In the genomic region with DNA sequence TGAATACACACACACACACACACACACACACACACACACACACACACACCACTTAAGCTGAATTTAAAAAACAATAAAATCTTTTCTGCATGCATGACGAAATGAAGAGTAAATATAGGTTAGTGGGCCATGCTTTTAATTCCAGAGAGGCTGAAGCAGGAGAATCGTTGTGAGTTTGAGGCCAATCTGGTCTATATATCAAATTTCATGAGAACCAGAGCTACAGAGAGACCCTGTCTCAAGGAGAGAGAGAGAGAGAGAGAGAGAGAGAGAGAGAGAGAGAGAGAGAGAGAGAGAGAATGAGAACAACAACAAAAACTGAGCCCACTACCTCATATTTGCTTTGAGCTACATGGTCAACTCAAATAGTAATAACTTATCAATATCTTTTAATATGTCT, we compare ENCODE assay signal across 8 mouse cellular contexts. TPM values are rescaled to one million over a fixed set of nuclear protein-coding genes. Genes with fewer than 3 reads are reported as not detected.
DNase-seq lines count a peak whose midpoint lies in the region; ATAC-seq and TF ChIP-seq lines count a peak whose summit lies in the region.

Gene Phf21a (plus strand): TSS at position 301 of the 400 bp plus-strand sequence.

- no peak for TF ChIP-seq CTCF in small intestine, adult 2 months (IDR thresholded peaks at IDR 0.05; ENCODE audit: extremely low read depth, insufficient read length, insufficient replicate concordance, low read depth, low read length)

- H3K9me3 ChIP-seq in lung, embryonic 15.5 days = no peaks in the 10 kb centered on the region
- 0 out of 2 replicates have a peak, but pooled peaks cover 2% of the 10 kb centered on the region for H3K9me3 ChIP-seq in embryonic facial prominence, embryonic 10.5 days
- H3K9me3 ChIP-seq in heart, embryonic 13.5 days = no peaks in the 10 kb centered on the region

- no peak within 1 kb of the TSS for H3K9ac ChIP-seq in lung, embryonic 15.5 days
- no peak within 1 kb of the TSS for H3K9ac ChIP-seq in heart, embryonic 13.5 days

- H3K27me3 ChIP-seq in lung, embryonic 15.5 days = no peaks in the 10 kb centered on the region
- no peaks in the 10 kb centered on the region for H3K27me3 ChIP-seq in embryonic facial prominence, embryonic 10.5 days (replicated peaks; ENCODE audit: low read depth, poor library complexity, severe bottlenecking)
- H3K27me3 ChIP-seq in heart, embryonic 13.5 days (replicated peaks) = no peaks in the 10 kb centered on the region
- H3K27me3 ChIP-seq in small intestine, adult 2 months (ENCODE audit: control insufficient read depth, insufficient read depth, low read length) = no peaks in the 10 kb centered on the region; the same call in 1 of the 2 replicates

- H3K4me3 ChIP-seq in lung, embryonic 15.5 days = no peak within 1 kb of the TSS
- H3K4me3 ChIP-seq in embryonic facial prominence, embryonic 10.5 days = no peak within 1 kb of the TSS
- H3K4me3 ChIP-seq in heart, embryonic 13.5 days = no peak within 1 kb of the TSS
- no peak within 1 kb of the TSS for H3K4me3 ChIP-seq in small intestine, adult 2 months (ENCODE audit: low read depth, low read length)

- no peaks in the 10 kb centered on the region for H3K36me3 ChIP-seq in lung, embryonic 15.5 days
- no peaks in the 10 kb centered on the region for H3K36me3 ChIP-seq in embryonic facial prominence, embryonic 10.5 days (replicated peaks)
- H3K36me3 ChIP-seq in heart, embryonic 13.5 days = no peaks in the 10 kb centered on the region
- no peaks in the 10 kb centered on the region for H3K36me3 ChIP-seq in small intestine, adult 2 months (ENCODE audit: control insufficient read depth, insufficient read depth, low read length)

- no peak within 1 kb of the TSS for H3K4me2 ChIP-seq in lung, embryonic 15.5 days
- H3K4me2 ChIP-seq in heart, embryonic 13.5 days = no peak within 1 kb of the TSS

- no peaks in the 10 kb centered on the region for H3K4me1 ChIP-seq in lung, embryonic 15.5 days
- no peaks in the 10 kb centered on the region for H3K4me1 ChIP-seq in embryonic facial prominence, embryonic 10.5 days
- H3K4me1 ChIP-seq in heart, embryonic 13.5 days = no peaks in the 10 kb centered on the region
- H3K4me1 ChIP-seq in small intestine, adult 2 months (ENCODE audit: control insufficient read depth, insufficient read depth, insufficient read length, low read length) = no peaks in the 10 kb centered on the region

- intact Hi-C loops in left cerebral cortex, postnatal 25 days (cut with DNase I) = no loop called here

- WGBS in lung, embryonic 15.5 days = 65% methylated on average over 2 of the region's 2 CpGs
- 76% methylated on average over 2 of the region's 2 CpGs for WGBS in embryonic facial prominence, embryonic 10.5 days
- 60% methylated on average over 2 of the region's 2 CpGs for WGBS in heart, embryonic 13.5 days
- WGBS in small intestine, adult 2 months = 68% methylated on average over 2 of the region's 2 CpGs

- DNase-seq in lung, postnatal 4 days = no peak
- no peak for DNase-seq in embryonic facial prominence, embryonic 10.5 days (ENCODE audit: low spot score)
- DNase-seq in left cerebral cortex, postnatal 25 days (ENCODE audit: low spot score in 2 of 2) = no peak
- no peak for DNase-seq in kidney, postnatal 4 days

- ATAC-seq in lung, embryonic 15.5 days (ENCODE audit: borderline replicate concordance, extremely low read depth, low FRiP score, low TSS enrichment) = no peak
- no peak for ATAC-seq in heart, embryonic 13.5 days (ENCODE audit: extremely low read depth, insufficient number of reproducible peaks, low FRiP score, low TSS enrichment)
- ATAC-seq in megakaryocyte-erythroid progenitor cell, adult 5-6 weeks (replicated peaks; ENCODE audit: low FRiP score, low TSS enrichment, poor library complexity, severe bottlenecking) = no peak

- H3K27ac ChIP-seq in lung, embryonic 15.5 days = no peak within 1 kb of the TSS
- H3K27ac ChIP-seq in embryonic facial prominence, embryonic 10.5 days (replicated peaks) = no peak within 1 kb of the TSS
- H3K27ac ChIP-seq in heart, embryonic 13.5 days (replicated peaks) = no peak within 1 kb of the TSS
- no peak within 1 kb of the TSS for H3K27ac ChIP-seq in small intestine, adult 2 months (ENCODE audit: insufficient read depth, low read depth, low read length)

- TF ChIP-seq POLR2A in small intestine, adult 2 months (IDR thresholded peaks at IDR 0.05; ENCODE audit: low read depth, low read length) = no peak

RNA-seq across cellular contexts. Expression of gene Phf21a, which starts in this region (rescaled TPM):
- 22.5 and 29.9 TPM in 2 replicates for polyA plus RNA-seq in lung, embryonic 15.5 days (2015; fragmentation: Nextera tagmentation; extraction: Ambion mirVana)
- polyA plus RNA-seq in embryonic facial prominence, embryonic 10.5 days (2016; fragmentation: Nextera tagmentation; extraction: Ambion mirVana) = 41.3 and 42.3 TPM in 2 replicates
- 20.6 and 23.8 TPM in 2 replicates for polyA plus RNA-seq in heart, embryonic 13.5 days (2015; fragmentation: Nextera tagmentation; extraction: Ambion mirVana)
- 100 to 1,000 TPM in 1 of 2 experiments, 10 to 100 TPM in 1; 98.0 to 109 TPM for total RNA-seq in left cerebral cortex, postnatal 25 days (2021)
- polyA plus RNA-seq in small intestine, adult 2 months (2012; rRNA removed) = 15.6 and 28.4 TPM in 2 replicates
- 26.9 and 29.8 TPM in 2 replicates for total RNA-seq in megakaryocyte-erythroid progenitor cell, adult 5-6 weeks (2014; fragmentation: Nextera tagmentation)
- 6.2 and 18.5 TPM in 2 replicates for total RNA-seq in megakaryocyte-erythroid progenitor cell, adult 5-6 weeks (2017)
